Mouse (Mus musculus): ENCODE data around the gene Pik3c2g.

- no peak for TF ChIP-seq POLR2A (IDR thresholded peaks at IDR 0.05; ENCODE audit: control insufficient read depth in 1 of 2, insufficient read depth in 1 of 2, low read depth in 1 of 2, low read length in 2 of 2, poor library complexity in 1 of 2)
- no peak for TF ChIP-seq CTCF (IDR thresholded peaks at IDR 0.05 in 2 of 3, conservative IDR thresholded peaks at IDR 0.05 in 1 of 3; ENCODE audit: control insufficient read depth in 1 of 3, insufficient read depth in 1 of 3, low read depth in 2 of 3, low read length in 3 of 3, poor library complexity in 1 of 3, severe bottlenecking in 1 of 3)
- TF ChIP-seq NELFE (IDR thresholded peaks at IDR 0.05; ENCODE audit: low read depth, low read length), result no peak
- TF ChIP-seq TAL1 (IDR thresholded peaks at IDR 0.05; ENCODE audit: low read length), result no peak
- TF ChIP-seq GATA1 (IDR thresholded peaks at IDR 0.05; ENCODE audit: low read depth, low read length), result no peak
- TF ChIP-seq E2F4 (IDR thresholded peaks at IDR 0.05; ENCODE audit: borderline replicate concordance, low read depth, low read length), result no peak
- TF ChIP-seq UBTF (IDR thresholded peaks at IDR 0.05; ENCODE audit: borderline replicate concordance, insufficient read depth, low read depth, low read length), result no peak
- no peak for TF ChIP-seq USF1 (IDR thresholded peaks at IDR 0.05; ENCODE audit: low read depth, low read length)
- TF ChIP-seq ZKSCAN1 (IDR thresholded peaks at IDR 0.05; ENCODE audit: low read depth, low read length), result no peak
- TF ChIP-seq CHD1 (IDR thresholded peaks at IDR 0.05; ENCODE audit: low read depth, low read length), result no peak
- no peak for TF ChIP-seq MAFK (IDR thresholded peaks at IDR 0.05; ENCODE audit: borderline replicate concordance, low read depth, low read length)
- TF ChIP-seq CHD2 (IDR thresholded peaks at IDR 0.05; ENCODE audit: low read length), result no peak
Measured at GRCm38 (mm10) chr6:139981061-139981460, 394.0 kb downstream of the Pik3c2g start.

All from MEL (cell line).